Mouse (Mus musculus) CH12.LX (cell line): ENCODE measurements around the gene Gm6583. TPM values are rescaled to one million over a fixed set of nuclear protein-coding genes. Genes with fewer than 3 reads are reported as not detected.

Source experiments
- DNase-seq: peaks from one replicate; pipeline ENCODE4 v3.0.0-alpha.2; 2013; ENCODE audit errors: extremely low read depth
- H3K27ac ChIP-seq: 2 replicates; pipeline ENCODE4 v1.5.1; 2012; ENCODE audit warnings: low read depth, mild to moderate bottlenecking, control low read depth, moderate library complexity; ENCODE audit not compliant: insufficient read depth
- H3K27me3 ChIP-seq: replicated peaks from 2 replicates; pipeline ENCODE3; 2012; ENCODE audit warnings: inconsistent platforms
- H3K36me3 ChIP-seq, 2 experiments: replicated peaks in 1 of 2; 2 replicates each; pipeline versions ENCODE3 to v1.6.1; 2012; ENCODE audit warnings: inconsistent platforms in 1 of 2, low read length in 1 of 2, mild to moderate bottlenecking in 1 of 2, mixed read lengths in 1 of 2, moderate library complexity in 1 of 2; ENCODE audit not compliant: control insufficient read depth in 1 of 2, insufficient read depth in 1 of 2
- H3K4me1 ChIP-seq, 2 experiments: 2 replicates each; pipeline ENCODE4 v1.6.1; 2012; ENCODE audit warnings: inconsistent platforms in 1 of 2, moderate library complexity in 1 of 2; ENCODE audit not compliant: insufficient read depth in 2 of 2, control insufficient read depth in 1 of 2
- H3K4me2 ChIP-seq: 2 replicates; pipeline ENCODE4 v1.6.1; 2012; ENCODE audit warnings: low read depth, mild to moderate bottlenecking, control low read depth; ENCODE audit not compliant: poor library complexity, insufficient read depth, severe bottlenecking
- H3K4me3 ChIP-seq, 3 experiments: fragments of 150-350 bp in 1 of 3; sonication (generic) in 1 of 3; replicated peaks in 1 of 3; 2 replicates each; pipeline versions ENCODE3 to v1.5.1; 2011 to 2012; ENCODE audit warnings: low read depth in 2 of 3, low read length in 2 of 3, mild to moderate bottlenecking in 2 of 3, moderate library complexity in 2 of 3, control low read depth in 1 of 3, improper control_type of control experiment in 1 of 3, inconsistent platforms in 1 of 3, mixed read lengths in 1 of 3; ENCODE audit not compliant: poor library complexity in 1 of 3
- H3K79me2 ChIP-seq: replicated peaks from 2 replicates; pipeline ENCODE4 v1.6.1; 2012; ENCODE audit warnings: mild to moderate bottlenecking, moderate library complexity; ENCODE audit not compliant: control insufficient read depth, poor library complexity, insufficient read depth, severe bottlenecking; ENCODE audit errors: extremely low read depth
- H3K9ac ChIP-seq: 2 replicates; pipeline ENCODE4 v1.6.1; 2012; ENCODE audit warnings: low read depth, mild to moderate bottlenecking, control low read depth, moderate library complexity; ENCODE audit not compliant: insufficient read depth
- H3K9me3 ChIP-seq: replicated peaks from 2 replicates; pipeline ENCODE3; 2012; ENCODE audit warnings: low read length, inconsistent platforms, mixed read lengths
- CHD1 ChIP-seq: IDR thresholded peaks from 2 replicates; pipeline ENCODE4 v1.6.1; 2012; ENCODE audit warnings: low read depth, low read length, improper control_type of control experiment, inconsistent platforms
- CHD2 ChIP-seq: IDR thresholded peaks from 2 replicates; pipeline ENCODE4 v1.6.1; 2011; ENCODE audit warnings: low read length, improper control_type of control experiment
- CTCF ChIP-seq, 2 experiments: IDR thresholded peaks in 1 of 2; conservative IDR thresholded peaks in 1 of 2; 2 replicates each; pipeline ENCODE4 v1.5.1; 2011 to 2012; ENCODE audit warnings: low read depth in 2 of 2, low read length in 2 of 2, improper control_type of control experiment in 1 of 2, inconsistent platforms in 1 of 2, mild to moderate bottlenecking in 1 of 2, moderate library complexity in 1 of 2
- ELF1 ChIP-seq: IDR thresholded peaks from 2 replicates; pipeline ENCODE4 v1.6.1; 2014; ENCODE audit warnings: low read depth, mild to moderate bottlenecking, inconsistent platforms, low read length, improper control_type of control experiment
- GABPA ChIP-seq: IDR thresholded peaks from 2 replicates; pipeline ENCODE4 v1.6.1; 2012; ENCODE audit warnings: low read depth, low read length, improper control_type of control experiment, inconsistent platforms; ENCODE audit not compliant: insufficient replicate concordance
- HCFC1 ChIP-seq: IDR thresholded peaks from 2 replicates; pipeline ENCODE4 v1.6.1; 2012; ENCODE audit warnings: low read depth, mild to moderate bottlenecking, inconsistent platforms, low read length, improper control_type of control experiment
- JUND ChIP-seq: conservative IDR thresholded peaks from 2 replicates; pipeline ENCODE4 v1.6.1; 2011; ENCODE audit warnings: low read depth, low read length, improper control_type of control experiment
- KAT2A ChIP-seq: IDR thresholded peaks from 2 replicates; pipeline ENCODE4 v1.6.1; 2012; ENCODE audit warnings: low read length, improper control_type of control experiment, inconsistent platforms; ENCODE audit not compliant: insufficient replicate concordance
- MAFK ChIP-seq: IDR thresholded peaks from 2 replicates; pipeline ENCODE4 v1.6.1; 2011; ENCODE audit warnings: low read length, improper control_type of control experiment; ENCODE audit not compliant: insufficient replicate concordance
- PAX5 ChIP-seq: IDR thresholded peaks from 2 replicates; pipeline ENCODE4 v1.6.1; 2012; ENCODE audit warnings: low read length, inconsistent platforms, mixed read lengths
- POLR2A ChIP-seq: IDR thresholded peaks from 2 replicates; pipeline ENCODE4 v1.6.1; 2011; ENCODE audit warnings: low read depth, mild to moderate bottlenecking, improper control_type of control experiment, low read length
- POLR2AphosphoS2 ChIP-seq: IDR thresholded peaks from 2 replicates; pipeline ENCODE4 v1.6.1; 2011; ENCODE audit warnings: low read depth, low read length, improper control_type of control experiment
- SMC3 ChIP-seq: IDR thresholded peaks from 2 replicates; pipeline ENCODE4 v1.6.1; 2011; ENCODE audit warnings: low read depth, low read length, improper control_type of control experiment
- TBP ChIP-seq: conservative IDR thresholded peaks from 2 replicates; pipeline ENCODE4 v1.6.1; 2011; ENCODE audit warnings: low read depth, low read length, improper control_type of control experiment
- TCF12 ChIP-seq: IDR thresholded peaks from 2 replicates; pipeline ENCODE4 v1.6.1; 2014; ENCODE audit warnings: low read depth, mild to moderate bottlenecking, inconsistent platforms, low read length, improper control_type of control experiment
- UBTF ChIP-seq: IDR thresholded peaks from 2 replicates; pipeline ENCODE4 v1.6.1; 2012; ENCODE audit warnings: low read depth, mild to moderate bottlenecking, inconsistent platforms, low read length, improper control_type of control experiment, moderate library complexity
- USF1 ChIP-seq: IDR thresholded peaks from 2 replicates; pipeline ENCODE4 v1.6.1; 2014; ENCODE audit warnings: low read depth, mild to moderate bottlenecking, inconsistent platforms, low read length, improper control_type of control experiment
- ZKSCAN1 ChIP-seq: IDR thresholded peaks from 2 replicates; pipeline ENCODE4 v1.6.1; 2012; ENCODE audit warnings: low read depth, inconsistent platforms, low read length, improper control_type of control experiment, borderline replicate concordance
- ZMIZ1 ChIP-seq: IDR thresholded peaks from 2 replicates; pipeline ENCODE4 v1.6.1; 2012; ENCODE audit warnings: low read depth, mild to moderate bottlenecking, inconsistent platforms, low read length, improper control_type of control experiment
- dilution Hi-C: fragments of 300-500 bp; cut with MboI; formaldehyde crosslinking; loops from 2 replicates; pipeline ENCODE4 v1.14.3; 2020; ENCODE audit warnings: low sequenced_read_pairs; ENCODE audit not compliant: extremely low pct_unique_long_range_greater_than_20kb, extremely low pct_ligation_motif_present
- in situ Hi-C: fragments of 300-500 bp; cut with MboI; formaldehyde crosslinking; loops from 3 replicates; pipeline ENCODE4 v1.14.3; 2019; ENCODE audit warnings: low sequenced_read_pairs, low pct_ligation_motif_present, low pct_unique_long_range_greater_than_20kb, mixed read lengths
- polyA plus RNA-seq: library from polyadenylated mRNA; unstranded; fragments of >175 nt; gene quantifications from 2 replicates; pipeline ENCODE4 v1.2.1, GENCODE M21; 2012; ENCODE audit warnings: low read depth; ENCODE audit not compliant: insufficient read length
- total RNA-seq, 2 experiments: library from RNA; depleted of rRNA; stranded (reverse); fragments of 300-350 nt in 1 of 2; fragments of >200 nt in 1 of 2; gene quantifications; 2 replicates each; pipeline ENCODE4 v1.2.3; 2012 to 2014

Gm6583 gene
- total and polyA plus RNA-seq, 3 experiments: not detected

DNA sequence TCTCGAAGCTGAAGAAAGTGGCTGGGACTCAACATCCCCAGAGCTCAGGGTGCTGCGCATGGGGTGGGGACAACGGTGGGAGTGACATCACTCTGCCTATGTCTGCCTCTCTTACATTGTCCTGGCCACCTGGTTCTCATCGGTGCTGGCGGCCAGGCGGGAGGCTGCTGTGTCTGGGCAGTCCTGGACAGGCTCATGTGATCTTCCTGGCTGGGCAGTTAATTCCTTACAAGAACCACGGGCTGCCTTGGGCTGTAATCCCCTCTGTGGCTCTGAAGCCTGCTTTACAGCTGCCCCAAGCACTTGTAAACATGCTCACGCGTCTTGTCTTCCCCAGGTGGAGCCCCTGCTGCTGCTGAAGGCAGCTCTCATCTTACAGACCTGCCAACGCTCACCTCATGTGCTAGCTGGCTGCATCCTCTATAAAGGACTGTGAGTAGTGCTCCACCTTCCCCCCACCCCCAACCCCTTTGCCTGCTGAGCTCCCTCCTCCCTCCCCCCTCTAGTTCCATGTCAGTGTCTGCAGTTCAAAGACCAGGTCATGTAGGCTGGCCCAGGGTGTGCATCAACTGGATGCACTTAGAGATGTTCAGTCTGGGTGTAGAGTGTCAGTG is 8.5 kb upstream of the Gm6583 start:
- peaks cover 3% of the 10 kb centered on the region for H3K9me3 ChIP-seq
- no peak for DNase-seq
- TF ChIP-seq TCF12 (no peak), ZKSCAN1 (no peak), KAT2A (no peak), ELF1 (no peak), CHD1 (no peak), POLR2AphosphoS2 (no peak), JUND (no peak), PAX5 (no peak), HCFC1 (no peak)
- H3K79me2 ChIP-seq: no peaks in the 10 kb centered on the region
- no peak overlapping the region for H3K9ac ChIP-seq
- H3K27ac ChIP-seq: no peak overlapping the region
- H3K4me2 ChIP-seq: no peak overlapping the region
- peaks cover 53 to 72% of the 10 kb centered on the region in 2 experiments for H3K36me3 ChIP-seq
- in situ Hi-C loops: no loop called here
- no peaks in the 10 kb centered on the region for H3K27me3 ChIP-seq
- no peaks in the 10 kb centered on the region for H3K4me1 ChIP-seq
- dilution Hi-C loops: no loop called here
- no peak overlapping the region for H3K4me3 ChIP-seq

DNA sequence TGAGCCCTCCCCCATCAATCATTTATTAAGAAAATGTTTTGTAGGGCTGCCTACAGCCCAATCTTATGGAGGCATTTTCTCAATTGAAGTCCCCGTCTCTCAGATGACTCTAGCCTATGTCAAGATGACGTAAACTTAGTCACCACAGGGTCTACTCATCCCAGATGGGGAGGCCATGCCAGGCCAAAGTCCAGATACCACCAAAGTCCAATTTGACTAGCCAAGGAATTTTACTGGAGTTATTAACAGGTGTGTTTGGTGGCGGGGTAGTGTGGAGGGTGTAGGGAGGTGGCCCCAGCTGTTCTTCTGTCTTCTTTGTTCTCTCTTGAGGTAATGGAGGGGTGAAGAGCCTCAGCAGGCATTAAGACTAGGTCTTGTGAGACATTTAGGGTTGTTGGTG is 4.2 kb upstream of the Gm6583 start:
- H3K4me2 ChIP-seq: no peak overlapping the region
- no peaks in the 10 kb centered on the region for H3K79me2 ChIP-seq
- H3K36me3 ChIP-seq: peaks cover 36 to 78% of the 10 kb centered on the region in 2 experiments
- H3K27ac ChIP-seq: no peak overlapping the region
- H3K9ac ChIP-seq: no peak overlapping the region
- dilution Hi-C loops (no loop called here), in situ Hi-C loops (no loop called here)
- no peaks in the 10 kb centered on the region for H3K27me3 ChIP-seq
- no peak for TF ChIP-seq MAFK
- TF ChIP-seq GABPA: no peak
- TF ChIP-seq CHD2: no peak
- no peak for TF ChIP-seq CTCF (conservative IDR thresholded peaks at IDR 0.05 in 1 of 2, IDR thresholded peaks at IDR 0.05 in 1 of 2; ENCODE audit: low read depth in 2 of 2, low read length in 2 of 2)
- no peak for TF ChIP-seq TBP
- no peak for TF ChIP-seq ZKSCAN1
- TF ChIP-seq ZMIZ1: no peak
- TF ChIP-seq JUND: no peak
- TF ChIP-seq USF1: no peak
- no peak for TF ChIP-seq POLR2A
- TF ChIP-seq UBTF: no peak
- TF ChIP-seq POLR2AphosphoS2: no peak
- TF ChIP-seq SMC3: no peak
- H3K4me3 ChIP-seq: no peak overlapping the region
- no peaks in the 10 kb centered on the region for H3K4me1 ChIP-seq
- no peak for DNase-seq
- peaks cover 3% of the 10 kb centered on the region for H3K9me3 ChIP-seq
